In genomic region chr16:44601182-44601581, GRCm38 (mm10) we compare ENCODE assay signal across 11 mouse cellular contexts. TPM values are rescaled to one million over a fixed set of nuclear protein-coding genes. Genes with fewer than 3 reads are reported as not detected.
DNase-seq lines count a peak whose midpoint lies in the region; ATAC-seq lines count a peak whose summit lies in the region.
"Had no signal": no experiment of that assay in that cellular context is flagged by ENCODE, and none has a peak within 500 bp of the region (broad histone marks: within the 10 kb centered on the region; RNA-seq: fewer than 3 reads in every experiment).

No protein-coding gene starts in this region.

- no peak overlapping the region for H3K4me3 ChIP-seq in lung, embryonic 16.5 days (ENCODE audit: low read length)
- no peak overlapping the region for H3K4me3 ChIP-seq in embryonic facial prominence, embryonic 13.5 days
- H3K4me3 ChIP-seq: heart, embryonic 12.5 days; stomach, embryonic 15.5 days had no signal

- H3K9ac ChIP-seq in lung, embryonic 16.5 days (ENCODE audit: low read length): no peak overlapping the region
- H3K9ac ChIP-seq in embryonic facial prominence, embryonic 13.5 days: no peak overlapping the region
- H3K9ac ChIP-seq: heart, embryonic 12.5 days; stomach, embryonic 15.5 days had no signal

- no peaks in the 10 kb centered on the region for H3K27me3 ChIP-seq in lung, embryonic 16.5 days (ENCODE audit: control insufficient read depth, insufficient read depth, low read depth, low read length)
- H3K27me3 ChIP-seq in embryonic facial prominence, embryonic 13.5 days: no peaks in the 10 kb centered on the region
- H3K27me3 ChIP-seq: heart, embryonic 12.5 days; stomach, embryonic 15.5 days had no signal

- 45% methylated on average over 2 of the region's 2 CpGs for WGBS in lung, embryonic 16.5 days
- 24% methylated on average over 2 of the region's 2 CpGs for WGBS in embryonic facial prominence, embryonic 13.5 days

- no peak for DNase-seq in lung, postnatal 10 days
- DNase-seq in embryo, embryonic 10 days (ENCODE audit: low spot score): peak; percentile 55
- DNase-seq in lung, postnatal 36 days: peak; percentile 40
- no peak for DNase-seq in cerebellum, postnatal 10 days
- no peak for DNase-seq in cerebellum, adult 11 months
- DNase-seq: kidney, adult 11 months had no signal

- H3K36me3 ChIP-seq in lung, embryonic 16.5 days (ENCODE audit: control insufficient read depth, insufficient read depth, low read length): no peaks in the 10 kb centered on the region
- no peaks in the 10 kb centered on the region for H3K36me3 ChIP-seq in embryonic facial prominence, embryonic 13.5 days
- H3K36me3 ChIP-seq: heart, embryonic 12.5 days; stomach, embryonic 15.5 days had no signal

- H3K4me2 ChIP-seq in lung, embryonic 16.5 days (ENCODE audit: low read depth, low read length): no peak overlapping the region
- no peak overlapping the region for H3K4me2 ChIP-seq in embryonic facial prominence, embryonic 13.5 days
- H3K4me2 ChIP-seq: heart, embryonic 12.5 days; stomach, embryonic 15.5 days had no signal

- no peaks in the 10 kb centered on the region for H3K9me3 ChIP-seq in lung, embryonic 16.5 days (ENCODE audit: control insufficient read depth, low read length)
- H3K9me3 ChIP-seq in embryonic facial prominence, embryonic 13.5 days: no peaks in the 10 kb centered on the region
- H3K9me3 ChIP-seq: stomach, embryonic 15.5 days had no signal

- peak; percentile 54; the same call in 1 of the 2 replicates for ATAC-seq in lung, embryonic 16.5 days (ENCODE audit: low read depth)
- ATAC-seq in embryonic facial prominence, embryonic 13.5 days (ENCODE audit: insufficient number of reproducible peaks, insufficient read depth, low FRiP score, low TSS enrichment, low read depth): no peak

- H3K4me1 ChIP-seq in lung, embryonic 16.5 days (replicated peaks; ENCODE audit: control insufficient read depth, insufficient read depth, low read length): peaks cover 14% of the 10 kb centered on the region; the same call in 1 of the 2 replicates
- peaks cover 45% of the 10 kb centered on the region for H3K4me1 ChIP-seq in embryonic facial prominence, embryonic 13.5 days

- no peak overlapping the region; the same call in 1 of the 2 replicates for H3K27ac ChIP-seq in lung, embryonic 16.5 days (ENCODE audit: low read length)
- H3K27ac ChIP-seq in embryonic facial prominence, embryonic 13.5 days: peak overlapping the region; percentile 91
- H3K27ac ChIP-seq: macrophage; stomach, embryonic 15.5 days had no signal

RNA-seq across cellular contexts. Expression of gene Boc, which starts 42.5 kb away (rescaled TPM):
- 29.7 and 32.0 TPM in 2 replicates for polyA plus RNA-seq in lung, embryonic 16.5 days (2015; fragmentation: Nextera tagmentation; extraction: Ambion mirVana)
- polyA plus RNA-seq in embryonic facial prominence, embryonic 13.5 days (2015; fragmentation: Nextera tagmentation; extraction: Ambion mirVana): 51.1 and 53.9 TPM in 2 replicates

Comparison
In these comparisons a context has a peak if more than half of its experiments do, and no peak if none do; other contexts are left out.
1. DNase-seq: peak in embryo, embryonic 10 days (single experiment) and lung, postnatal 36 days (single experiment); none in lung, postnatal 10 days (single experiment), cerebellum, postnatal 10 days (0 of 2) and cerebellum, adult 11 months (single experiment).